Mouse (Mus musculus) kidney, adult 2 months (tissue): ENCODE measurements at regions not wholly inside any gene's neighbourhood (a gene's known extent, or its start where the extent isn't known, plus 50 kb on each side); places are given as distances from the start of the nearest gene placed in this dataset.

ENCODE experiments used
- CTCF ChIP-seq: fragments of 200-500 bp; conservative IDR thresholded peaks from 2 replicates; pipeline ENCODE4 v1.5.1; 2011; ENCODE audit warnings: low read depth, mild to moderate bottlenecking, control low read depth, low read length, moderate library complexity, mixed read lengths; ENCODE audit not compliant: insufficient read depth, insufficient read length
- POLR2A ChIP-seq: fragments of 200-500 bp; IDR thresholded peaks from one replicate; pipeline ENCODE4 v1.6.1; 2011; ENCODE audit warnings: low read depth, low read length, control low read depth

DNA sequence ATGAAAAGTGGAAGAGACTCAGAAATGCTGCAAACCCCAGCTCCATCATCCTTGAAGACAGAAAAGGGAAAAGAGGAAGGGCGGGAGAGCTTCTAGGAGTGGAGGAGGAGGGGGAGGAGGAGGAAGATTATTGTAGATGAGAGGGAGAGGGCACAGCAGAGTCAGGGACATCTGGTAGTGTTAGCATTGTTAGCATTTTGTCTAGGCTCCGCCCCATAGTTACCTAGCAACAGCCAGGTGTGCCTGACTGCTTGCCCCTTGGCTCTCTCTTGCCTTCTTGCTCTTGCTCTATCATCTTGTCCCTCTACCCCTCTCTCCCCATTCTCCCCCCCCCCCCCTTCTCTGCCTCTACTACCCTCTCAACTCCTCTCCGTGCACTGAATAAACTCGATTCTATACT, 224.4 kb upstream of the Amigo2 start:
- TF ChIP-seq CTCF (no peak), POLR2A (no peak)
